Mouse (Mus musculus): ENCODE results near the gene Tspan2. TPM values are rescaled to one million over a fixed set of nuclear protein-coding genes. Genes with fewer than 3 reads are reported as not detected.

The Tspan2 gene
- polyA plus RNA-seq, 1 experiment = 3.0 TPM

GRCm38 (mm10) chr3:102764850-102765249, 30.5 kb downstream of the Tspan2 start:
- no peak overlapping the region for H3ac ChIP-seq (ENCODE audit: control insufficient read depth, insufficient read length)
- H3K36me3 ChIP-seq (ENCODE audit: control insufficient read depth, insufficient read depth) = no peaks in the 10 kb centered on the region
- no peak for TF ChIP-seq SRF (IDR thresholded peaks at IDR 0.05; ENCODE audit: control insufficient read depth, insufficient read length, low read depth)
- TF ChIP-seq MYOG (IDR thresholded peaks at IDR 0.05; ENCODE audit: control insufficient read depth in 1 of 3, insufficient read depth in 1 of 3, insufficient read length in 2 of 3, low read depth in 2 of 3) = no peak
- TF ChIP-seq REST (IDR thresholded peaks at IDR 0.05; ENCODE audit: insufficient read depth, insufficient read length) = no peak
- TF ChIP-seq MAX (IDR thresholded peaks at IDR 0.05; ENCODE audit: low read depth) = no peak
- TF ChIP-seq USF1 (IDR thresholded peaks at IDR 0.05; ENCODE audit: low read depth) = no peak
- TF ChIP-seq POLR2AphosphoS2 (IDR thresholded peaks at IDR 0.05; ENCODE audit: insufficient read length, low read depth) = no peak
- TF ChIP-seq E2F4 (IDR thresholded peaks at IDR 0.05; ENCODE audit: insufficient read depth) = no peak
- TF ChIP-seq POLR2A (IDR thresholded peaks at IDR 0.05; ENCODE audit: insufficient read length, low read depth) = no peak
- no peak for TF ChIP-seq CEBPB (IDR thresholded peaks at IDR 0.05; ENCODE audit: insufficient read depth, poor library complexity, severe bottlenecking)
- no peak for TF ChIP-seq TCF3 (IDR thresholded peaks at IDR 0.05; ENCODE audit: insufficient read length, low read depth)
- no peak for TF ChIP-seq TCF12 (IDR thresholded peaks at IDR 0.05; ENCODE audit: insufficient read depth, poor library complexity, severe bottlenecking)
- TF ChIP-seq MYOD1 (IDR thresholded peaks at IDR 0.05; ENCODE audit: control insufficient read depth in 1 of 3, insufficient read length in 2 of 3, low read depth in 2 of 3) = no peak
- no peak overlapping the region for H3K4me3 ChIP-seq
- H3K27me3 ChIP-seq (ENCODE audit: control insufficient read depth, insufficient read depth, insufficient read length) = no peaks in the 10 kb centered on the region
- H3K4me2 ChIP-seq (ENCODE audit: low read depth) = no peak overlapping the region
- H3K79me2 ChIP-seq (ENCODE audit: control insufficient read depth, insufficient read depth) = no peaks in the 10 kb centered on the region

GRCm38 (mm10) chr3:102773018-102773417, 38.7 kb downstream of the Tspan2 start:
- no peaks in the 10 kb centered on the region for H3K79me2 ChIP-seq (ENCODE audit: control insufficient read depth, insufficient read depth)
- H3K27me3 ChIP-seq (ENCODE audit: control insufficient read depth, insufficient read depth, insufficient read length) = no peaks in the 10 kb centered on the region
- TF ChIP-seq MAX (IDR thresholded peaks at IDR 0.05; ENCODE audit: low read depth) (no peak), USF1 (IDR thresholded peaks at IDR 0.05; ENCODE audit: low read depth) (no peak), POLR2AphosphoS2 (IDR thresholded peaks at IDR 0.05; ENCODE audit: insufficient read length, low read depth) (no peak), MYOD1 (IDR thresholded peaks at IDR 0.05; ENCODE audit: control insufficient read depth in 1 of 3, insufficient read length in 2 of 3, low read depth in 2 of 3) (no peak), TCF12 (IDR thresholded peaks at IDR 0.05; ENCODE audit: insufficient read depth, poor library complexity, severe bottlenecking) (no peak)
- H3K36me3 ChIP-seq (ENCODE audit: control insufficient read depth, insufficient read depth) = no peaks in the 10 kb centered on the region
- no peak overlapping the region for H3ac ChIP-seq (ENCODE audit: control insufficient read depth, insufficient read length)
- H3K4me2 ChIP-seq (ENCODE audit: low read depth) = no peak overlapping the region
- no peak overlapping the region for H3K4me3 ChIP-seq

GRCm38 (mm10) chr3:102782618-102783017, 48.3 kb downstream of the Tspan2 start, which contains the start of gene Tshb:
Gene Tshb, minus strand, starts transcription at chr3:102782718.
- no peaks in the 10 kb centered on the region for H3K27me3 ChIP-seq (ENCODE audit: control insufficient read depth, insufficient read depth, insufficient read length)
- TF ChIP-seq SRF (IDR thresholded peaks at IDR 0.05; ENCODE audit: control insufficient read depth, insufficient read length, low read depth) (no peak), MYOD1 (IDR thresholded peaks at IDR 0.05; ENCODE audit: control insufficient read depth in 1 of 3, insufficient read length in 2 of 3, low read depth in 2 of 3) (no peak), POLR2AphosphoS2 (IDR thresholded peaks at IDR 0.05; ENCODE audit: insufficient read length, low read depth) (no peak), E2F4 (IDR thresholded peaks at IDR 0.05; ENCODE audit: insufficient read depth) (no peak), TCF3 (IDR thresholded peaks at IDR 0.05; ENCODE audit: insufficient read length, low read depth) (no peak), MAX (IDR thresholded peaks at IDR 0.05; ENCODE audit: low read depth) (no peak), REST (IDR thresholded peaks at IDR 0.05; ENCODE audit: insufficient read depth, insufficient read length) (no peak), CEBPB (IDR thresholded peaks at IDR 0.05; ENCODE audit: insufficient read depth, poor library complexity, severe bottlenecking) (no peak), MYOG (IDR thresholded peaks at IDR 0.05; ENCODE audit: control insufficient read depth in 1 of 3, insufficient read depth in 1 of 3, insufficient read length in 2 of 3, low read depth in 2 of 3) (no peak), POLR2A (IDR thresholded peaks at IDR 0.05; ENCODE audit: insufficient read length, low read depth) (no peak), USF1 (IDR thresholded peaks at IDR 0.05; ENCODE audit: low read depth) (no peak)

GRCm38 (mm10) chr3:102787369-102787768, 53.0 kb downstream of the Tspan2 start:
- H3K27me3 ChIP-seq (ENCODE audit: control insufficient read depth, insufficient read depth, insufficient read length) = no peaks in the 10 kb centered on the region
- TF ChIP-seq POLR2AphosphoS2 (IDR thresholded peaks at IDR 0.05; ENCODE audit: insufficient read length, low read depth) (no peak), CEBPB (IDR thresholded peaks at IDR 0.05; ENCODE audit: insufficient read depth, poor library complexity, severe bottlenecking) (no peak)
- H3K36me3 ChIP-seq (ENCODE audit: control insufficient read depth, insufficient read depth) = no peaks in the 10 kb centered on the region
- no peak overlapping the region for H3ac ChIP-seq (ENCODE audit: control insufficient read depth, insufficient read length)
- no peaks in the 10 kb centered on the region for H3K79me2 ChIP-seq (ENCODE audit: control insufficient read depth, insufficient read depth)
- H3K4me3 ChIP-seq = no peak overlapping the region
- no peak overlapping the region for H3K4me2 ChIP-seq (ENCODE audit: low read depth)

More at GRCm38 (mm10) chr3:102782618-102783017, 48.3 kb downstream of the Tspan2 start, which contains the start of gene Tshb:
- Histone ChIP-seq H3K36me3 (ENCODE audit: control insufficient read depth, insufficient read depth) (no peaks in the 10 kb centered on the region), H3K79me2 (ENCODE audit: control insufficient read depth, insufficient read depth) (no peaks in the 10 kb centered on the region), H3ac (ENCODE audit: control insufficient read depth, insufficient read length) (no peak within 1 kb of the TSS), H3K4me3 (no peak within 1 kb of the TSS), H3K4me2 (ENCODE audit: low read depth) (no peak within 1 kb of the TSS)

GRCm38 (mm10) chr3:102803937-102804336, 69.6 kb downstream of the Tspan2 start:
- no peak overlapping the region for H3K4me2 ChIP-seq (ENCODE audit: low read depth)
- no peak overlapping the region for H3K4me3 ChIP-seq
- no peak overlapping the region for H3ac ChIP-seq (ENCODE audit: control insufficient read depth, insufficient read length)
- no peaks in the 10 kb centered on the region for H3K36me3 ChIP-seq (ENCODE audit: control insufficient read depth, insufficient read depth)
- TF ChIP-seq TCF3 (IDR thresholded peaks at IDR 0.05; ENCODE audit: insufficient read length, low read depth) = no peak
- no peak for TF ChIP-seq POLR2A (IDR thresholded peaks at IDR 0.05; ENCODE audit: insufficient read length, low read depth)
- H3K27me3 ChIP-seq (ENCODE audit: control insufficient read depth, insufficient read depth, insufficient read length) = no peaks in the 10 kb centered on the region
- H3K79me2 ChIP-seq (ENCODE audit: control insufficient read depth, insufficient read depth) = no peaks in the 10 kb centered on the region
